ENCODE assay signal across 16 mouse cellular contexts in the genomic region with DNA sequence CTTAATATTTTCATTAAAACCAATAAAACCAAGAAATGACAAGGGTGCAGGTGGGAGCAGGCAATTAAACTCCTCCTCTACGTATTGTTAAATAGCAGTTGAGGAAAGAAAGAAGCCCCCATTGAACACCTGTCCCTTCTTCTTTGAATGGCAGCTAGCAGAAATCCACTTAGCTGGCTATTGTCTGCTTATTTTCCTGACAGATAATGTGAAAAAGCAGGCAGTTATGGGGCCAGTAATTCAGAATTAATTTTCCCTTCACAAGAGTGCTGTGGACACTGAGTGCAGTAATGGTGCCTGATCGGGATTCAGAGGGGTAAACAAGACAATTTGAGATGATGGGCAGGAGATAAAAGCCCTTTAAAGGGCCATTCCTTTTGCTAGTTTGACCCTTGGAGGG.
DNase-seq lines count a peak whose midpoint lies in the region; ATAC-seq and TF ChIP-seq lines count a peak whose summit lies in the region.
"Had no signal": no experiment of that assay in that cellular context is flagged by ENCODE, and none has a peak within 500 bp of the region (broad histone marks: within the 10 kb centered on the region; RNA-seq: fewer than 3 reads in every experiment).

No protein-coding gene starts in this region.

- peak; percentile 61; the same call in 1 of the 2 replicates for ATAC-seq in midbrain, embryonic 11.5 days (ENCODE audit: low FRiP score)
- ATAC-seq in midbrain, postnatal 0 days (ENCODE audit: low FRiP score): no peak
- peak; percentile 79 for ATAC-seq in forebrain, embryonic 12.5 days (ENCODE audit: low FRiP score)
- 0 out of 2 replicates have a peak, but pooled peaks have one; percentile 26 for ATAC-seq in hindbrain, embryonic 12.5 days (ENCODE audit: low FRiP score)
- ATAC-seq: intestine, postnatal 0 days; lung, postnatal 0 days had no signal

- no peak overlapping the region for H3K9ac ChIP-seq in midbrain, embryonic 11.5 days (ENCODE audit: low read length)
- H3K9ac ChIP-seq in midbrain, postnatal 0 days (replicated peaks; ENCODE audit: low read length, poor library complexity, severe bottlenecking): no peak overlapping the region
- no peak overlapping the region for H3K9ac ChIP-seq in forebrain, embryonic 12.5 days
- no peak overlapping the region for H3K9ac ChIP-seq in hindbrain, embryonic 12.5 days
- H3K9ac ChIP-seq: kidney, embryonic 15.5 days had no signal

- peaks cover 9% of the 10 kb centered on the region; the same call in 1 of the 2 replicates for H3K4me1 ChIP-seq in midbrain, embryonic 11.5 days (ENCODE audit: control insufficient read depth, insufficient read depth, low read length)
- no peaks in the 10 kb centered on the region; the same call in 1 of the 2 replicates for H3K4me1 ChIP-seq in midbrain, postnatal 0 days (ENCODE audit: insufficient read depth, low read length)
- peaks cover 20% of the 10 kb centered on the region for H3K4me1 ChIP-seq in forebrain, embryonic 12.5 days
- H3K4me1 ChIP-seq in hindbrain, embryonic 12.5 days: peaks cover 12% of the 10 kb centered on the region
- H3K4me1 ChIP-seq: kidney, embryonic 15.5 days had no signal

- H3K9me3 ChIP-seq in midbrain, embryonic 11.5 days (ENCODE audit: control insufficient read depth, low read length): no peaks in the 10 kb centered on the region
- H3K9me3 ChIP-seq in midbrain, postnatal 0 days (ENCODE audit: low read length): no peaks in the 10 kb centered on the region
- no peaks in the 10 kb centered on the region for H3K9me3 ChIP-seq in forebrain, embryonic 12.5 days
- H3K9me3 ChIP-seq in hindbrain, embryonic 12.5 days (replicated peaks): no peaks in the 10 kb centered on the region
- H3K9me3 ChIP-seq: kidney, embryonic 15.5 days had no signal

- no peak for DNase-seq in midbrain, embryonic 11.5 days (ENCODE audit: low spot score, missing footprints)
- no peak for DNase-seq in midbrain, postnatal 0 days (ENCODE audit: low spot score)
- DNase-seq in retina, embryonic 14.5 days (ENCODE audit: low spot score): peak; percentile 43
- no peak for DNase-seq in left cerebral cortex, adult 9 months (ENCODE audit: low spot score in 2 of 2)
- no peak for DNase-seq in lung, postnatal 14 days
- DNase-seq: cerebellum, adult 9-10 months; left cerebral cortex, postnatal 4 days; liver; right cerebral cortex, postnatal 14 days; spleen, adult 18-20 months; thymus, postnatal 25 days had no signal

- WGBS in midbrain, embryonic 11.5 days: 21% methylated on average over 2 of the region's 2 CpGs
- WGBS in midbrain, postnatal 0 days: 34% methylated on average over 2 of the region's 2 CpGs
- 12% methylated on average over 2 of the region's 2 CpGs for WGBS in forebrain, embryonic 12.5 days
- 38% methylated on average over 2 of the region's 2 CpGs for WGBS in hindbrain, embryonic 12.5 days

- no peak for TF ChIP-seq CTCF in midbrain, postnatal 0 days (IDR thresholded peaks at IDR 0.05)

- H3K36me3 ChIP-seq in midbrain, embryonic 11.5 days (ENCODE audit: control insufficient read depth, insufficient read depth, low read length): no peaks in the 10 kb centered on the region
- no peaks in the 10 kb centered on the region for H3K36me3 ChIP-seq in midbrain, postnatal 0 days (ENCODE audit: insufficient read depth, low read length)
- H3K36me3 ChIP-seq in forebrain, embryonic 12.5 days (replicated peaks): no peaks in the 10 kb centered on the region
- no peaks in the 10 kb centered on the region for H3K36me3 ChIP-seq in hindbrain, embryonic 12.5 days
- H3K36me3 ChIP-seq: kidney, embryonic 15.5 days had no signal

- H3K27me3 ChIP-seq in midbrain, embryonic 11.5 days (ENCODE audit: control insufficient read depth, insufficient read depth, low read length): no peaks in the 10 kb centered on the region
- no peaks in the 10 kb centered on the region for H3K27me3 ChIP-seq in midbrain, postnatal 0 days (ENCODE audit: insufficient read depth, low read length)
- no peaks in the 10 kb centered on the region for H3K27me3 ChIP-seq in forebrain, embryonic 12.5 days
- no peaks in the 10 kb centered on the region for H3K27me3 ChIP-seq in hindbrain, embryonic 12.5 days
- H3K27me3 ChIP-seq: kidney, embryonic 15.5 days had no signal

- 0 out of 2 replicates have a peak overlapping the region, but pooled peaks have one; percentile 15 for H3K27ac ChIP-seq in midbrain, embryonic 11.5 days (ENCODE audit: low read depth, low read length)
- no peak overlapping the region for H3K27ac ChIP-seq in midbrain, postnatal 0 days (ENCODE audit: low read depth, low read length)
- peak overlapping the region; percentile 68; the same call in 1 of the 2 replicates for H3K27ac ChIP-seq in forebrain, embryonic 12.5 days
- no peak overlapping the region; the same call in 1 of the 2 replicates for H3K27ac ChIP-seq in hindbrain, embryonic 12.5 days

- no peak overlapping the region for H3K4me3 ChIP-seq in midbrain, embryonic 11.5 days (ENCODE audit: low read depth, low read length)
- no peak overlapping the region for H3K4me3 ChIP-seq in midbrain, postnatal 0 days (ENCODE audit: low read depth, low read length)
- no peak overlapping the region for H3K4me3 ChIP-seq in forebrain, embryonic 12.5 days (replicated peaks)
- H3K4me3 ChIP-seq in hindbrain, embryonic 12.5 days: no peak overlapping the region
- H3K4me3 ChIP-seq: kidney, embryonic 15.5 days had no signal

- H3K4me2 ChIP-seq in midbrain, embryonic 11.5 days: no peak overlapping the region
- H3K4me2 ChIP-seq in midbrain, postnatal 0 days (ENCODE audit: low read depth, low read length, poor library complexity, severe bottlenecking): no peak overlapping the region
- H3K4me2 ChIP-seq in forebrain, embryonic 12.5 days: no peak overlapping the region
- no peak overlapping the region for H3K4me2 ChIP-seq in hindbrain, embryonic 12.5 days (replicated peaks)
- H3K4me2 ChIP-seq: kidney, embryonic 15.5 days had no signal

Comparison
In these comparisons a context has a peak if more than half of its experiments do, and no peak if none do; other contexts are left out.
1. H3K27ac ChIP-seq: peak in midbrain, embryonic 11.5 days (single experiment) and forebrain, embryonic 12.5 days (single experiment); none in midbrain, postnatal 0 days (single experiment) and hindbrain, embryonic 12.5 days (single experiment).